Mouse (Mus musculus) neutrophil, adult 5-6 weeks (primary cell): ENCODE data around the gene Btbd35f28. TPM values are rescaled to one million over a fixed set of nuclear protein-coding genes. Genes with fewer than 3 reads are reported as not detected.
"Not testable (repeated sequence)": the region's sequence is repeated elsewhere in the genome, so short reads cannot be mapped to it uniquely, and the experiment has no call there.

Source experiments
- ATAC-seq: fragments of 151-379, 151-347 bp; 2 replicates; pipeline ENCODE4 v1.8.0; 2017; ENCODE audit warnings: mild to moderate bottlenecking, moderate TSS enrichment; ENCODE audit not compliant: insufficient number of reproducible peaks, poor library complexity, low FRiP score, severe bottlenecking; ENCODE audit errors: extremely low read depth
- total RNA-seq: library from RNA; stranded (forward); fragments of 200-1000 nt; gene quantifications from 2 replicates; pipeline ENCODE4 v1.2.3, GENCODE M21; 2017

Btbd35f28 gene
- not detected in 2 replicates for total RNA-seq

- not testable (repeated sequence) for ATAC-seq
Observed at GRCm38 (mm10) chrX:4196276-4196675, at the start of gene Btbd35f28. Gene Btbd35f28, plus strand, starts transcription at chrX:4196576.

Other genes with a start within 250 kb of the Btbd35f28 start
- not detected in 2 replicates for gene Btbd35f16, start 239.6 kb upstream of the Btbd35f28 start, total RNA-seq
- gene Btbd35f3, start 158.9 kb upstream of the Btbd35f28 start, total RNA-seq, result not detected in 2 replicates
- not detected in 2 replicates for gene Btbd35f20, start 94.7 kb downstream of the Btbd35f28 start, total RNA-seq
- 0.23 TPM in 1 of 2 replicates, not detected in the other for gene Btbd35f17, start 174.1 kb downstream of the Btbd35f28 start, total RNA-seq